Mouse (Mus musculus) C2C12 (cell line): Measurements from ENCODE around the gene Pet100.

Experiments
- CEBPB ChIP-seq: IDR thresholded peaks from one replicate; pipeline ENCODE4 v1.6.1; 2011; ENCODE audit warnings: low read depth, mild to moderate bottlenecking, control low read depth, moderate library complexity
- CTCF ChIP-seq: IDR thresholded peaks from one replicate; pipeline ENCODE4 v1.5.1; 2011; ENCODE audit not compliant: control insufficient read depth, insufficient read depth, insufficient read length
- FOSL1 ChIP-seq: IDR thresholded peaks from one replicate; pipeline ENCODE4 v1.8.0; 2011; ENCODE audit warnings: mild to moderate bottlenecking, low read length; ENCODE audit not compliant: poor library complexity, insufficient read depth, severe bottlenecking

- TF ChIP-seq CTCF (no peak), FOSL1 (no peak), CEBPB (no peak)
Measured at GRCm38 (mm10) chr8:3599219-3599618, 22.1 kb upstream of the Pet100 start.
